Mouse (Mus musculus) ES-E14 (cell line): Measurements from ENCODE around the gene Tox4. TPM values are rescaled to one million over a fixed set of nuclear protein-coding genes. Genes with fewer than 3 reads are reported as not detected.
"Not testable (repeated sequence)": the region's sequence is repeated elsewhere in the genome, so short reads cannot be mapped to it uniquely, and the experiment has no call there.

Source experiments
- DNase-seq: peaks from one replicate; pipeline ENCODE4 v3.0.0-alpha.2; 2013; ENCODE audit warnings: low read depth, low spot score
- H3K27ac ChIP-seq: 2 replicates; pipeline ENCODE4 v1.5.1; 2012; ENCODE audit warnings: low read depth, mild to moderate bottlenecking, low read length, moderate library complexity, mixed read lengths; ENCODE audit not compliant: poor library complexity, insufficient read depth, severe bottlenecking
- H3K36me3 ChIP-seq: 2 replicates; pipeline ENCODE4 v1.6.1; 2012; ENCODE audit warnings: mild to moderate bottlenecking, low read length, moderate library complexity, mixed read lengths; ENCODE audit not compliant: control insufficient read depth, poor library complexity, insufficient read depth, severe bottlenecking
- H3K4me1 ChIP-seq, 2 experiments: fragments of 150-350 bp in 1 of 2; sonication (generic) in 1 of 2; 2 replicates each; pipeline ENCODE4 v1.6.1; 2012; ENCODE audit warnings: low read length in 2 of 2, mild to moderate bottlenecking in 1 of 2, mixed read lengths in 1 of 2; ENCODE audit not compliant: control insufficient read depth in 2 of 2, insufficient read depth in 2 of 2, poor library complexity in 1 of 2
- H3K4me3 ChIP-seq, 2 experiments: fragments of 150-350 bp in 1 of 2; sonication (generic) in 1 of 2; 2 replicates each; pipeline ENCODE4 v1.5.1; 2012; ENCODE audit warnings: low read length in 2 of 2, low read depth in 1 of 2, mild to moderate bottlenecking in 1 of 2, mixed read lengths in 1 of 2; ENCODE audit not compliant: insufficient read depth in 1 of 2, poor library complexity in 1 of 2, severe bottlenecking in 1 of 2
- H3K9ac ChIP-seq: 2 replicates; pipeline ENCODE4 v1.6.1; 2012; ENCODE audit warnings: low read depth, mild to moderate bottlenecking, low read length, mixed read lengths; ENCODE audit not compliant: poor library complexity, insufficient read depth, severe bottlenecking
- H3K9me3 ChIP-seq: fragments of 150-350 bp; sonication (generic); 2 replicates; pipeline ENCODE4 v1.6.1; 2012; ENCODE audit warnings: low read depth, mild to moderate bottlenecking, low read length; ENCODE audit not compliant: control insufficient read depth, insufficient read depth
- CHD2 ChIP-seq: IDR thresholded peaks from 2 replicates; pipeline ENCODE4 v1.6.1; 2014; ENCODE audit warnings: mild to moderate bottlenecking, low read depth, low read length, inconsistent platforms
- HCFC1 ChIP-seq: IDR thresholded peaks from 2 replicates; pipeline ENCODE4 v1.6.1; 2012; ENCODE audit warnings: low read length, inconsistent platforms, borderline replicate concordance; ENCODE audit not compliant: insufficient read depth
- MAFK ChIP-seq: IDR thresholded peaks from 2 replicates; pipeline ENCODE4 v1.6.1; 2014; ENCODE audit warnings: mild to moderate bottlenecking, low read depth, low read length, inconsistent platforms; ENCODE audit not compliant: insufficient read depth
- ZC3H11A ChIP-seq: IDR thresholded peaks from 2 replicates; pipeline ENCODE4 v1.6.1; 2012; ENCODE audit warnings: low read depth, mild to moderate bottlenecking, inconsistent platforms, low read length, borderline replicate concordance
- ZNF384 ChIP-seq: IDR thresholded peaks from 2 replicates; pipeline ENCODE4 v1.6.1; 2012; ENCODE audit warnings: low read depth, low read length, inconsistent platforms
- in situ Hi-C, 2 experiments: fragments of 600-800 bp; cut with MboI; formaldehyde crosslinking; loops; one replicate each; pipeline ENCODE4 v1.15.1; 2025; ENCODE audit warnings: low sequenced_read_pairs in 2 of 2, inconsistent platforms in 1 of 2; ENCODE audit not compliant: unreplicated experiment in 2 of 2
- total RNA-seq: library from RNA; depleted of rRNA; stranded (reverse); fragments of 300-350 nt; gene quantifications from 2 replicates; pipeline ENCODE4 v1.2.3, GENCODE M21; 2012

The Tox4 gene
- total RNA-seq, 1 experiment: 21.3 TPM

DNA sequence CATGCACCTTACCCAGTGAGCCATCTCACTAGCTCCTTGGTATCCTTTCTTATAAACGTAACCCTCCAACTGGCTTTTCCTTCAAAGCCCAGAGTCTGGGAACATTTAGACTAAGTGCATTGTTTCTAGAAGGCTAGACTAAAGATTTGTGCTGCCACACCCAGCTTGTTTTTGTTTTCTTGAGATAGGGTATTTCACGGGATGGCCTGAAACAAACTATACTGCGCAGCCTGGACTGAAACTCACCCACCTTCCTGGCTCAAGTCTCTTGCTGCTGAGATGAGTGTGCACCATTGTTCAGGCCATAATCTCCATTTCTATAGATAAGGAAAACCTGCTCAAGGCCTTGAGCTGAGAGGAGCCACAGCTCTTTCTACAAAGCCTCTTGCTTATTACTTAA is 5.2 kb downstream of the Tox4 start:
- Histone ChIP-seq H3K4me1 (peaks cover 8 to 9% of the 10 kb centered on the region in 2 experiments; a peak in 3 of 4 replicates), H3K9me3 (no peaks in the 10 kb centered on the region), H3K36me3 (peaks cover 14% of the 10 kb centered on the region), H3K9ac (0 out of 2 replicates have a peak overlapping the region, but pooled peaks have one; percentile 24), H3K27ac (peak overlapping the region; percentile 82), H3K4me3 (no peak overlapping the region)
- no peak for DNase-seq
- in situ Hi-C loops: no loop called here
- TF ChIP-seq MAFK (no peak), ZNF384 (no peak), CHD2 (no peak), HCFC1 (no peak), ZC3H11A (no peak)

DNA sequence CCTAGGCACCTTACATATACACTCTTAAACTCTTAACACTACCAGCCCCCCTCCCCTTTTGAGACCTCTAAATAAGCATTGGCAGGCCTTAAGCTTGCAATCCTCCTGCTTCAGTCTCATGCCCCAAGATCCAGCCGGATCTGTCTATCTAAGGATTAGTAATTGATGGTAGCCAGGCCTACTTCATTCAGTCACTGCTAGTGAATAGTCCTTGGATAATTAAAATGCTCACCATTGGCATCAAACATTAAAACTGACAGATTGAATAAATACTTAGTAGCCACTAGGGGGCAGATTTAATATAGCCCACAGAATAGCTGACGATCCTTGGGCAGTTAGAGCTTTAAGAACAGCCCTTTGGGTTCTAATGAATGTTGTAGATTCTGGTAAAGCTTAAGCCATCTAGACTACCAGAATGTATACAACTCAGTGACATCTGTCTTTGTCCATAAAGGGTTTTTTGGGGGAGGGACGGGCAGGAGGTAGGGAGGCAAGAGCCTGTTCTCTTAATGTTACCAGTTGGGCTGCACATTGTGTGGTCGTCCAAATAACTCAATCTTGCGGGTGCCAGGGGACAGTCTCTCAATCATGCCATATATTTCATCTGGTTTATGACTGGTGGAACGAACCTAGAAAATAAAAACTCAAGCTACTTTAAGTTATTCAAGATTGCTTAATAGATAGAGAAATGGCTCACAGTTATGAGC is 16.8 kb downstream of the Tox4 start:
- TF ChIP-seq ZNF384 (no peak), CHD2 (no peak), MAFK (no peak), HCFC1 (no peak), ZC3H11A (no peak)
- no peak overlapping the region for H3K4me3 ChIP-seq
- DNase-seq: no peak
- no peaks in the 10 kb centered on the region for H3K9me3 ChIP-seq
- H3K36me3 ChIP-seq: peaks cover 36% of the 10 kb centered on the region
- no peak overlapping the region for H3K27ac ChIP-seq
- H3K4me1 ChIP-seq: peaks cover 0 to 4% of the 10 kb centered on the region in 2 experiments; a peak in 1 of 4 replicates
- no peak overlapping the region for H3K9ac ChIP-seq
- in situ Hi-C loops: no loop called here

DNA sequence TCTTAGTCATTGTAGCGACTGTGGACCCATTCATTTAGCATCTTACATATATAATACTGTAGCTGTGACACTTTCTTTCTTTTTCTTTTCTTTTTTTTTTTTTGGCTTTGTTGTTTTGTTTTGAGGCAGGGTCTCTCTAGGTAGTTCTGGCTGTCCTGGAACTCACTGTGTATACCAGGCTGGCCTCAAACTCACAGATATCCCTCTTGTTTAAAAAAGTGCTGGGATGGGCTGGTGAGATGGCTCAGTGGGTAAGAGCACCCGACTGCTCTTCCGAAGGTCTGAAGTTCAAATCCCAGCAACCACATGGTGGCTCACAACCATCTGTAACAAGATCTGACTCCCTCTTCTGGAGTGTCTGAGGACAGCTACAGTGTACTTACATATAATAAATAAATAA is 24.6 kb downstream of the Tox4 start:
- in situ Hi-C loops, H3K27ac ChIP-seq, H3K9ac ChIP-seq, DNase-seq, H3K4me3 ChIP-seq, H3K9me3 ChIP-seq, H3K4me1 ChIP-seq: not testable (repeated sequence)
- peaks cover 11% of the 10 kb centered on the region for H3K36me3 ChIP-seq
- TF ChIP-seq ZNF384: peak; percentile 77

DNA sequence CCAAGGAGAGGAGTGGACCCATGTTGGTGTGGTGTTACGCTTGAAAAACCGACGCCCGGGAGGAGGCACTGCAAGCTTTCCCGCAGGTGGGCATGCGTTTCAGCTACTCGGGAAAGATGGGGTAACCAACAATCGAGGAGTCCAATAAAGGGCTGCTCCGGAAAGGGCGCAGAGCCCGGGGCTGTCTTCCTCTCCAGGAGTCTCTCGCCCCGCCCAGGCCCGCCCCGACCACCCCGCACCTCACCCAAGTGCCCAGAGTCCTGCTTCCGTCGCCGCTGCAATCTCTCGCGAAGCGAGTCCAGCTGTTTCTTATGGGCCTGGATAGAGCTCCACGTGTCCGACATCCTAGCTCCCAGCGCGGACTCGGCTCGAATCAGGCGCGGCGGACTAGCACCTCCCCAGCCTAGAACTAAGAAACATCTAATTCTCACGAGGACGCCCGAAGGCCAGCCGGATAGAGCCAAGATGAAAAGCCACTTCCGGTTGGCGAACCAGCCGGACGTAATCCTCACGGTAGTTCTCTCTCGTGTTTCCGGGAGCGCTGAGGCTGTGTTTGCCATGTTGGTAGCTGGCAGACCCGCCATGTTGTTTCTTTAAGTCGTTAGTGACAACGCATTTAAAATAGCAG is 25.8 kb downstream of the Tox4 start, which contains the start of gene Mettl3:
Gene Mettl3 (minus strand): TSS at position 485 of the 628 bp plus-strand sequence.
- Histone ChIP-seq H3K36me3 (peaks cover 5% of the 10 kb centered on the region), H3K9me3 (no peaks in the 10 kb centered on the region), H3K9ac (peak within 1 kb of the TSS; percentile 92), H3K4me3 (peak within 1 kb of the TSS; percentile 83 to 84), H3K27ac (peak within 1 kb of the TSS; percentile 96), H3K4me1 (no peaks in the 10 kb centered on the region)
- DNase-seq: peak; percentile 87
- peak; percentile 92 for TF ChIP-seq HCFC1
- no peak for TF ChIP-seq ZC3H11A
- in situ Hi-C loops: no loop called here
